Mouse (Mus musculus): ENCODE measurements around the gene Bnip2. TPM values are rescaled to one million over a fixed set of nuclear protein-coding genes. Genes with fewer than 3 reads are reported as not detected.

Bnip2 gene
- polyA plus RNA-seq, 1 experiment from 2014 or later = 132 TPM

Other genes starting within 250 kb of the Bnip2 start
- gene Foxb1, start 228.5 kb upstream of the Bnip2 start, polyA plus RNA-seq (2016; fragmentation: Nextera tagmentation; extraction: Ambion mirVana) = not detected in 2 replicates
- 170 and 182 TPM in 2 replicates for gene Gtf2a2, start 23.1 kb downstream of the Bnip2 start, polyA plus RNA-seq (2016; fragmentation: Nextera tagmentation; extraction: Ambion mirVana)
- gene Gcnt3, start 48.6 kb downstream of the Bnip2 start, polyA plus RNA-seq (2016; fragmentation: Nextera tagmentation; extraction: Ambion mirVana) = not detected in 2 replicates
- gene Fam81a, start 153.1 kb downstream of the Bnip2 start, polyA plus RNA-seq (2016; fragmentation: Nextera tagmentation; extraction: Ambion mirVana) = 8.4 and 18.1 TPM in 2 replicates
- gene Myo1e, start 217.9 kb downstream of the Bnip2 start, polyA plus RNA-seq (2016; fragmentation: Nextera tagmentation; extraction: Ambion mirVana) = 13.3 and 14.4 TPM in 2 replicates